Comparison of ENCODE assay signal across 23 mouse cellular contexts in the genomic region with DNA sequence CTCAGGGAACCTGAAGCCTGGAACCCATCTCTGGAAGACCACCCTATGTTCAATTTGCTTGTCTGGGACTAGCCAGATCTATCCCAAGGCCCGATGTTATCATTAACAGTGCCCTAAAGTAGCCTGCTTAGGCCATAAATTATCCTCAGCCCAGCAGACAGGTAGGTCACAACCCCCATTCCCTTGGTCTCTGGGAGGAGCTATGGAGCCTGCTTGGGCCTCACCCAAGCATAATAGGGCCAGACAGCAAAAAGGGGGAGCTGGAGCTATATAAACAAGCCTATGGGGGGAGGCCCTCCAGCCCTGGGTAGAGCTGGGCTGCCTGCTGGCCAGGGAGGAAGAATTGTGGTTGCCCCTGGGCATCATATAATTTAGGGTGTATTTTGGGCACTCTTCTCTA. TPM values are rescaled to one million over a fixed set of nuclear protein-coding genes. Genes with fewer than 3 reads are reported as not detected.
DNase-seq lines count a peak whose midpoint lies in the region; ATAC-seq and TF ChIP-seq lines count a peak whose summit lies in the region.
"Had no signal": no experiment of that assay in that cellular context is flagged by ENCODE, and none has a peak within 500 bp of the region (broad histone marks: within the 10 kb centered on the region; RNA-seq: fewer than 3 reads in every experiment).

No protein-coding gene starts in this region.

- 0% methylated on average over 1 of the region's 1 CpGs for WGBS in kidney, embryonic 16.5 days
- 50% methylated on average over 1 of the region's 1 CpGs for WGBS in embryonic facial prominence, embryonic 14.5 days
- WGBS in midbrain, postnatal 0 days, result 90% methylated on average over 1 of the region's 1 CpGs

- H3K4me2 ChIP-seq in kidney, embryonic 16.5 days (replicated peaks; ENCODE audit: low read depth, low read length), result no peak overlapping the region
- H3K4me2 ChIP-seq in embryonic facial prominence, embryonic 14.5 days (ENCODE audit: low read depth, low read length), result no peak overlapping the region
- H3K4me2 ChIP-seq in midbrain, postnatal 0 days (ENCODE audit: low read depth, low read length, poor library complexity, severe bottlenecking), result no peak overlapping the region
- H3K4me2 ChIP-seq: heart, embryonic 13.5 days; hindbrain, embryonic 14.5 days; intestine, embryonic 15.5 days; liver, embryonic 13.5 days; lung, embryonic 15.5 days; midbrain, embryonic 12.5 days; neural tube, embryonic 12.5 days; stomach, embryonic 15.5 days had no signal

- peak; percentile 48; the same call in 1 of the 2 replicates for ATAC-seq in kidney, embryonic 16.5 days (ENCODE audit: low FRiP score, low TSS enrichment)
- no peak for ATAC-seq in embryonic facial prominence, embryonic 14.5 days (ENCODE audit: low read depth)
- no peak for ATAC-seq in midbrain, postnatal 0 days (ENCODE audit: low FRiP score)
- ATAC-seq: intestine, embryonic 15.5 days had no signal

- H3K36me3 ChIP-seq in kidney, embryonic 16.5 days (ENCODE audit: insufficient read depth, low read length), result no peaks in the 10 kb centered on the region
- H3K36me3 ChIP-seq in embryonic facial prominence, embryonic 14.5 days (ENCODE audit: control insufficient read depth, insufficient read depth, low read length), result no peaks in the 10 kb centered on the region
- H3K36me3 ChIP-seq in midbrain, postnatal 0 days (ENCODE audit: insufficient read depth, low read length), result no peaks in the 10 kb centered on the region
- H3K36me3 ChIP-seq: heart, embryonic 13.5 days; intestine, embryonic 15.5 days; liver, embryonic 13.5 days; lung, embryonic 15.5 days; midbrain, embryonic 12.5 days; neural tube, embryonic 12.5 days; stomach, embryonic 15.5 days had no signal

- H3K4me3 ChIP-seq in kidney, embryonic 16.5 days (ENCODE audit: low read length), result no peak overlapping the region
- no peak overlapping the region for H3K4me3 ChIP-seq in embryonic facial prominence, embryonic 14.5 days (ENCODE audit: low read depth, low read length)
- H3K4me3 ChIP-seq in midbrain, postnatal 0 days (ENCODE audit: low read depth, low read length), result no peak overlapping the region
- H3K4me3 ChIP-seq: heart, embryonic 13.5 days; intestine, embryonic 15.5 days; liver, embryonic 13.5 days; lung, embryonic 15.5 days; midbrain, embryonic 12.5 days; neural tube, embryonic 12.5 days; stomach, embryonic 15.5 days had no signal

- H3K27me3 ChIP-seq in kidney, embryonic 16.5 days (ENCODE audit: insufficient read depth, low read length), result peaks cover 4% of the 10 kb centered on the region; the same call in 1 of the 2 replicates
- H3K27me3 ChIP-seq in embryonic facial prominence, embryonic 14.5 days (replicated peaks; ENCODE audit: control insufficient read depth, insufficient read depth, low read length), result no peaks in the 10 kb centered on the region
- H3K27me3 ChIP-seq in midbrain, postnatal 0 days (ENCODE audit: insufficient read depth, low read length), result peaks cover 14% of the 10 kb centered on the region
- H3K27me3 ChIP-seq: intestine, embryonic 15.5 days; stomach, embryonic 15.5 days had no signal

- H3K27ac ChIP-seq in kidney, embryonic 16.5 days (ENCODE audit: low read length), result peak overlapping the region; percentile 61
- peak overlapping the region; percentile 61; the same call in 1 of the 2 replicates for H3K27ac ChIP-seq in embryonic facial prominence, embryonic 14.5 days (replicated peaks; ENCODE audit: low read depth, low read length)
- H3K27ac ChIP-seq in midbrain, postnatal 0 days (ENCODE audit: low read depth, low read length), result no peak overlapping the region
- H3K27ac ChIP-seq: heart, embryonic 13.5 days; hindbrain, embryonic 14.5 days; intestine, embryonic 15.5 days; liver, embryonic 13.5 days; lung, embryonic 15.5 days; macrophage; midbrain, embryonic 12.5 days; neural tube, embryonic 12.5 days; stomach, embryonic 15.5 days had no signal

- H3K4me1 ChIP-seq in kidney, embryonic 16.5 days (ENCODE audit: insufficient read depth, low read length), result peaks cover 69% of the 10 kb centered on the region
- peaks cover 52% of the 10 kb centered on the region for H3K4me1 ChIP-seq in embryonic facial prominence, embryonic 14.5 days (ENCODE audit: control insufficient read depth, insufficient read depth, low read length)
- H3K4me1 ChIP-seq in midbrain, postnatal 0 days (ENCODE audit: insufficient read depth, low read length), result peaks cover 5% of the 10 kb centered on the region; the same call in 1 of the 2 replicates

- H3K9ac ChIP-seq in kidney, embryonic 16.5 days (replicated peaks; ENCODE audit: low read length), result no peak overlapping the region
- no peak overlapping the region for H3K9ac ChIP-seq in embryonic facial prominence, embryonic 14.5 days (ENCODE audit: low read depth, low read length)
- H3K9ac ChIP-seq in midbrain, postnatal 0 days (replicated peaks; ENCODE audit: low read length, poor library complexity, severe bottlenecking), result no peak overlapping the region
- H3K9ac ChIP-seq: heart, embryonic 13.5 days; hindbrain, embryonic 14.5 days; intestine, embryonic 15.5 days; liver, embryonic 13.5 days; lung, embryonic 15.5 days; midbrain, embryonic 12.5 days; neural tube, embryonic 12.5 days; stomach, embryonic 15.5 days had no signal

- TF ChIP-seq CTCF in midbrain, postnatal 0 days (IDR thresholded peaks at IDR 0.05), result no peak

- H3K9me3 ChIP-seq in kidney, embryonic 16.5 days (ENCODE audit: low read length), result no peaks in the 10 kb centered on the region
- no peaks in the 10 kb centered on the region for H3K9me3 ChIP-seq in embryonic facial prominence, embryonic 14.5 days (ENCODE audit: control insufficient read depth, low read length)
- no peaks in the 10 kb centered on the region for H3K9me3 ChIP-seq in midbrain, postnatal 0 days (ENCODE audit: low read length)
- H3K9me3 ChIP-seq: heart, embryonic 13.5 days; intestine, embryonic 15.5 days; liver, embryonic 13.5 days; lung, embryonic 15.5 days; midbrain, embryonic 12.5 days; neural tube, embryonic 12.5 days; stomach, embryonic 15.5 days had no signal

- DNase-seq in kidney, adult 18-20 months, result no peak
- DNase-seq in embryo, embryonic 10.5 days (ENCODE audit: low spot score), result peak; percentile 58
- no peak for DNase-seq in embryonic facial prominence, embryonic 14.5 days (ENCODE audit: low spot score)
- DNase-seq in mesoderm, embryonic 11.5 days (ENCODE audit: low read depth, low spot score), result peak; percentile 65
- no peak for DNase-seq in right cerebral cortex, postnatal 36 days (ENCODE audit: low spot score in 2 of 2)
- no peak for DNase-seq in midbrain, postnatal 0 days (ENCODE audit: low spot score)
- DNase-seq: cerebellum, adult 8-10 months; gastrocnemius, postnatal 10 days; heart, adult 11 months; heart, postnatal 36 days; layer of hippocampus, postnatal 36 days; liver, embryonic 13.5 days; right cerebral cortex, postnatal 14 days; thymus, adult 18-20 months had no signal

RNA-seq across cellular contexts. Expression of gene Col1a1, which starts 59.3 kb away (rescaled TPM):
- 869 and 941 TPM in 2 replicates for polyA plus RNA-seq in kidney, embryonic 16.5 days (2015; fragmentation: Nextera tagmentation; extraction: Ambion mirVana)
- 3,653 and 4,731 TPM in 2 replicates for polyA plus RNA-seq in embryonic facial prominence, embryonic 14.5 days (2014; fragmentation: Nextera tagmentation; extraction: Ambion mirVana)
- total RNA-seq in midbrain, postnatal 0 days (2014; rRNA removed), result 44.7 and 50.3 TPM in 2 replicates
- polyA plus RNA-seq in midbrain, postnatal 0 days (2015; fragmentation: Nextera tagmentation; extraction: Ambion mirVana), result 65.4 and 67.5 TPM in 2 replicates

Comparison
In these comparisons a context has a peak if more than half of its experiments do, and no peak if none do; other contexts are left out.
1. DNase-seq: peak in embryo, embryonic 10.5 days (single experiment) and mesoderm, embryonic 11.5 days (single experiment); none in kidney, adult 18-20 months (single experiment), embryonic facial prominence, embryonic 14.5 days (single experiment), right cerebral cortex, postnatal 36 days (0 of 2) and midbrain, postnatal 0 days (single experiment).
2. RNA of gene Col1a1, which starts 59.3 kb away (polyA plus RNA-seq): 3,653 to 4,731 TPM in embryonic facial prominence, embryonic 14.5 days and 869 to 941 TPM in kidney, embryonic 16.5 days; 65.4 to 67.5 TPM in midbrain, postnatal 0 days; every median in the first group is over 10 times any median in the second.